Mouse (Mus musculus): ENCODE results near the gene Ahnak. TPM values are rescaled to one million over a fixed set of nuclear protein-coding genes. Genes with fewer than 3 reads are reported as not detected.
"Not testable (repeated sequence)": the region's sequence is repeated elsewhere in the genome, so short reads cannot be mapped to it uniquely, and the experiment has no call there.

Gene Ahnak
- polyA plus RNA-seq, 1 experiment from 2014 or later, result 31.0 TPM

GRCm38 (mm10) chr19:9122390-9122789 is 133.3 kb downstream of the Ahnak start:
- Histone ChIP-seq H3K9me3 (ENCODE audit: control insufficient read depth, low read length) (no peaks in the 10 kb centered on the region), H3K9ac (ENCODE audit: low read length) (no peak overlapping the region), H3K27me3 (ENCODE audit: control insufficient read depth, insufficient read depth, low read depth, low read length) (no peaks in the 10 kb centered on the region), H3K4me3 (ENCODE audit: low read length) (no peak overlapping the region), H3K4me1 (replicated peaks; ENCODE audit: control insufficient read depth, insufficient read depth, low read length) (no peaks in the 10 kb centered on the region), H3K4me2 (ENCODE audit: low read depth, low read length) (no peak overlapping the region), H3K36me3 (ENCODE audit: control insufficient read depth, insufficient read depth, low read length) (no peaks in the 10 kb centered on the region; the same call in 1 of the 2 replicates), H3K27ac (ENCODE audit: low read length) (no peak overlapping the region)
- 92% methylated on average over 1 of the region's 1 CpGs for WGBS
- no peak for ATAC-seq (ENCODE audit: low read depth)

GRCm38 (mm10) chr19:9123986-9124385 is 134.9 kb downstream of the Ahnak start:
- 94% methylated on average over 2 of the region's 2 CpGs for WGBS
- not testable (repeated sequence) for H3K9ac ChIP-seq (ENCODE audit: low read length); H3K27ac ChIP-seq (ENCODE audit: low read length); H3K36me3 ChIP-seq (ENCODE audit: control insufficient read depth, insufficient read depth, low read length); H3K27me3 ChIP-seq (ENCODE audit: control insufficient read depth, insufficient read depth, low read depth, low read length); H3K4me2 ChIP-seq (ENCODE audit: low read depth, low read length); H3K9me3 ChIP-seq (ENCODE audit: control insufficient read depth, low read length); H3K4me3 ChIP-seq (ENCODE audit: low read length); ATAC-seq (ENCODE audit: low read depth); H3K4me1 ChIP-seq (replicated peaks; ENCODE audit: control insufficient read depth, insufficient read depth, low read length)

Other genes starting within 250 kb of the Ahnak start
- gene 1700092M07Rik, start 248.6 kb upstream of the Ahnak start, polyA plus RNA-seq (2015; fragmentation: Nextera tagmentation; extraction: Ambion mirVana), result 0.83 and 2.7 TPM in 2 replicates
- 162 and 174 TPM in 2 replicates for gene Stx5a, start 247.9 kb upstream of the Ahnak start, polyA plus RNA-seq (2015; fragmentation: Nextera tagmentation; extraction: Ambion mirVana)
- 186 and 190 TPM in 2 replicates for gene Nxf1, start 232.2 kb upstream of the Ahnak start, polyA plus RNA-seq (2015; fragmentation: Nextera tagmentation; extraction: Ambion mirVana)
- 188 and 194 TPM in 2 replicates for gene Tmem223, start 218.3 kb upstream of the Ahnak start, polyA plus RNA-seq (2015; fragmentation: Nextera tagmentation; extraction: Ambion mirVana)
- gene Tmem179b, start 214.8 kb upstream of the Ahnak start, polyA plus RNA-seq (2015; fragmentation: Nextera tagmentation; extraction: Ambion mirVana), result 88.2 and 89.7 TPM in 2 replicates
- gene Taf6l, start 202.9 kb upstream of the Ahnak start, polyA plus RNA-seq (2015; fragmentation: Nextera tagmentation; extraction: Ambion mirVana), result 24.0 and 26.0 TPM in 2 replicates
- 140 and 147 TPM in 2 replicates for gene Polr2g, start 190.7 kb upstream of the Ahnak start, polyA plus RNA-seq (2015; fragmentation: Nextera tagmentation; extraction: Ambion mirVana)
- 5.5 and 5.6 TPM in 2 replicates for gene Zbtb3, start 186.7 kb upstream of the Ahnak start, polyA plus RNA-seq (2015; fragmentation: Nextera tagmentation; extraction: Ambion mirVana)
- 55.2 and 56.5 TPM in 2 replicates for gene Ttc9c, start 170.0 kb upstream of the Ahnak start, polyA plus RNA-seq (2015; fragmentation: Nextera tagmentation; extraction: Ambion mirVana)
- gene Hnrnpul2, start 169.3 kb upstream of the Ahnak start, polyA plus RNA-seq (2015; fragmentation: Nextera tagmentation; extraction: Ambion mirVana), result 4.4 and 5.0 TPM in 2 replicates
- not detected in 2 replicates for gene AC129217.1, start 159.5 kb upstream of the Ahnak start, polyA plus RNA-seq (2015; fragmentation: Nextera tagmentation; extraction: Ambion mirVana)
- 54.1 and 54.6 TPM in 2 replicates for gene Bscl2, start 151.8 kb upstream of the Ahnak start, polyA plus RNA-seq (2015; fragmentation: Nextera tagmentation; extraction: Ambion mirVana)
- gene Gng3, start 150.1 kb upstream of the Ahnak start, polyA plus RNA-seq (2015; fragmentation: Nextera tagmentation; extraction: Ambion mirVana), result 2.8 and 3.3 TPM in 2 replicates
- gene Lrrn4cl, start 138.5 kb upstream of the Ahnak start, polyA plus RNA-seq (2015; fragmentation: Nextera tagmentation; extraction: Ambion mirVana), result 1.6 and 1.7 TPM in 2 replicates
- 156 and 164 TPM in 2 replicates for gene Ubxn1, start 117.8 kb upstream of the Ahnak start, polyA plus RNA-seq (2015; fragmentation: Nextera tagmentation; extraction: Ambion mirVana)
- gene Uqcc3, start 108.4 kb upstream of the Ahnak start, polyA plus RNA-seq (2015; fragmentation: Nextera tagmentation; extraction: Ambion mirVana), result 63.5 and 64.0 TPM in 2 replicates
- 71.3 and 75.9 TPM in 2 replicates for gene Lbhd1, start 105.6 kb upstream of the Ahnak start, polyA plus RNA-seq (2015; fragmentation: Nextera tagmentation; extraction: Ambion mirVana)
- not detected in 2 replicates for gene Gm49403, start 105.4 kb upstream of the Ahnak start, polyA plus RNA-seq (2015; fragmentation: Nextera tagmentation; extraction: Ambion mirVana)
- gene 1810009A15Rik, start 100.4 kb upstream of the Ahnak start, polyA plus RNA-seq (2015; fragmentation: Nextera tagmentation; extraction: Ambion mirVana), result 68.4 and 71.4 TPM in 2 replicates
- gene Gm49416, start 100.4 kb upstream of the Ahnak start, polyA plus RNA-seq (2015; fragmentation: Nextera tagmentation; extraction: Ambion mirVana), result not detected in 2 replicates
- 38.3 and 40.8 TPM in 2 replicates for gene Ints5, start 96.3 kb upstream of the Ahnak start, polyA plus RNA-seq (2015; fragmentation: Nextera tagmentation; extraction: Ambion mirVana)
- gene Ganab, start 91.2 kb upstream of the Ahnak start, polyA plus RNA-seq (2015; fragmentation: Nextera tagmentation; extraction: Ambion mirVana), result 125 and 127 TPM in 2 replicates
- gene B3gat3, start 68.9 kb upstream of the Ahnak start, polyA plus RNA-seq (2015; fragmentation: Nextera tagmentation; extraction: Ambion mirVana), result 40.2 and 43.5 TPM in 2 replicates
- gene Rom1, start 59.9 kb upstream of the Ahnak start, polyA plus RNA-seq (2015; fragmentation: Nextera tagmentation; extraction: Ambion mirVana), result 2.8 and 4.0 TPM in 2 replicates
- 31.0 and 32.2 TPM in 2 replicates for gene Eml3, start 59.7 kb upstream of the Ahnak start, polyA plus RNA-seq (2015; fragmentation: Nextera tagmentation; extraction: Ambion mirVana)
- gene Mta2, start 47.4 kb upstream of the Ahnak start, polyA plus RNA-seq (2015; fragmentation: Nextera tagmentation; extraction: Ambion mirVana), result 149 and 164 TPM in 2 replicates
- gene Tut1, start 35.4 kb upstream of the Ahnak start, polyA plus RNA-seq (2015; fragmentation: Nextera tagmentation; extraction: Ambion mirVana), result 27.5 and 28.9 TPM in 2 replicates
- gene Eef1g, start 22.2 kb upstream of the Ahnak start, polyA plus RNA-seq (2015; fragmentation: Nextera tagmentation; extraction: Ambion mirVana), result 366 TPM in 2 replicates
- gene Scgb1a1, start 98.7 kb downstream of the Ahnak start, polyA plus RNA-seq (2015; fragmentation: Nextera tagmentation; extraction: Ambion mirVana), result 25.3 and 50.5 TPM in 2 replicates
- gene Asrgl1, start 146.4 kb downstream of the Ahnak start, polyA plus RNA-seq (2015; fragmentation: Nextera tagmentation; extraction: Ambion mirVana), result 15.3 and 18.8 TPM in 2 replicates

Data from lung, embryonic 16.5 days (tissue).